Mouse (Mus musculus): ENCODE data around the gene Uap1l1. TPM values are rescaled to one million over a fixed set of nuclear protein-coding genes. Genes with fewer than 3 reads are reported as not detected.
A peak's percentile ranks its signal among the peaks of the same experiment; 100 is the strongest.

The Uap1l1 gene
- polyA plus RNA-seq, 1 experiment, result 6.1 TPM

DNA sequence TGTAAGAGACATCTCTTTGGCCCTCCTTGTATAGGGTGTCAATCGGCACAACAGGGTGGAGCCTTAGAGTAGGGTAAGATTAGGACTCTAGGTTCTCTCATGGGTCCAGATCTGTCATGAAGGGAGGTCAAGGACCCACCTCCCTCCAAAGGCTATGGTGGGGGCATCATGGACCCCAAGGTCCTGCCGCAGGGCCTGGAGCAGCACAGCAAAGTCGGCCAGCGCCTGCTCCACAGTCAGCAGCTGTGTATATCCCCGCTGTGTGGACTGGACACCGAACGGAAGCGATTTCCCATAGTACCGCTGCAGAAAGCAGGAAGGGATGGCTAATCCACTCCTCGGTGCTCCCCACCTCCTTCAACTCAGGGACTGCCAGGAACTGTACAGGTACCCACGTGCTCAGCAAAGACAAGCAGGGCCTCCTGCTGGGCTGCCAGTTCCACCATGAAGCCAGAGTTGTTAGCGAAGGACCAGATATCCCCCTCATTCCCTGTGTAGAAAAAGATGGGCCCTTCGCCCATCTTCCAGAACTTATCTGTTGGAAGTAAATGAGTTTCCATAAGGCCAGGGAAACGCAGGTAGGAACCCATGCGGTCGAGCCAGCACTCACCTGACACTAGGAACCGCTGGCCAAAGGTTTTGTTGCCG, 9.9 kb downstream of the Uap1l1 start:
- H3K27ac ChIP-seq (replicated peaks; ENCODE audit: low read depth, low read length), result no peak overlapping the region
- peak overlapping the region; percentile 58 for H3K4me3 ChIP-seq (ENCODE audit: insufficient read depth, low read depth, low read length)
- H3K4me1 ChIP-seq (ENCODE audit: control insufficient read depth, insufficient read depth, insufficient read length, low read length), result peaks cover 7% of the 10 kb centered on the region

DNA sequence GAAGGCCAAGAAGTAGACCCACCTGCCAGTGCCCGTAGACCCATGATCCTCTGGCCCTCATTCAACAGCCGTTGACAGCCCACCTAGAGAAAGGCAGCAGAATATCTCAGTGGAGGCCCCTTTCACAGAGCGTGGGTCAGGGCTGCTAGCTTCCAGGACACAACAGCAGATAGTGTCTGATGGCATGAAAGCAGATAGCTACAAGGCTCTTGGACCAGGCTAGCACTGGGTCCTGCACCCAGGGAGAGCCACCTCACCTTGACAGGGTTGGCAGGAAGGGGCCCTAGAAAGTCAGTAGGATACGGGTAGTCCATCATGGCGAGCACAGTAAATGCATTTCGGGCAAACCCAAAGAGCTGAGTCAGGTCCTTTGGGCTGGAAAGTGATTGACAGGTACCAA, 11.3 kb downstream of the Uap1l1 start:
- H3K27ac ChIP-seq (replicated peaks; ENCODE audit: low read depth, low read length), result no peak overlapping the region
- H3K4me1 ChIP-seq (ENCODE audit: control insufficient read depth, insufficient read depth, insufficient read length, low read length), result peaks cover 7% of the 10 kb centered on the region
- H3K4me3 ChIP-seq (ENCODE audit: insufficient read depth, low read depth, low read length), result no peak overlapping the region

DNA sequence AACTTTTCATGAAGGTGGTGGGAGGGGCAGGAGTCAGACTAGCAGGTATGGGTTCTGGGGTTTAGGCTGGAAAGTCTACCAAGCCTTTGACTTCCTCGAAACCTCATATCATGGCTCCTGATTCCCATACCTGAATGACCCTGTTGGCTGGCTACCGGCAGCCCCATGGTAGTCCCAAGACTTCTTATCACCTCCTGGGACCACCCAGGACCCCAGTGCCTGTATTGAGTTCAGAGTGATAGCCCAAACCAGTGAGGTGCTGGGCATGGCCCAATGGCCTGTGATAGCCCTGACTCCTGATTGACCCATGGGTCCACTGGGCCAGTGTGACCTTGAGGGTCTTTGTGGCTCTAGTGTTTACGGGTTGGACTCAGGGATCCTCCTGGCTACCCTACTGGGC, 14.8 kb downstream of the Uap1l1 start:
- Histone ChIP-seq H3K27ac (replicated peaks; ENCODE audit: low read depth, low read length) (no peak overlapping the region), H3K4me3 (ENCODE audit: insufficient read depth, low read depth, low read length) (no peak overlapping the region), H3K4me1 (ENCODE audit: control insufficient read depth, insufficient read depth, insufficient read length, low read length) (no peaks in the 10 kb centered on the region)

DNA sequence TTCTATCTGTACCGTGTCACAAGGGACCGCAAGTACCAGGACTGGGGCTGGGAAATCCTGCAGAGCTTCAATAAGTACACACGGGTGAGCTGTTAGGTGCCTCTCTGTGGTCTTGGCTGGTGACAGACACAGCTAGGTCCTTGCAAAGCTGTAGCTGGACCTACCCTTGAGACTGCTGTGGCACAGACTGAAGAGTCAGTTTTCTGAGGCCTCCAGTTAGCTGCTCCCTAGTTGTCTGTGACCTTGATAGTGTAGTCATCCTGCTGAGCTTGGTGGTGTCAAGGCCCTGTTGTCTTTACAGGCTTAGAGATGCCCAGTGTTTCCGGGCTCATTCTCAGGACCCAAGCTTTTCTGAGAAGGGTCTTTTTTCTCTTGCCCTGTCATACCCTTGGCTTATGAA, 16.0 kb downstream of the Uap1l1 start:
- Histone ChIP-seq H3K4me3 (ENCODE audit: insufficient read depth, low read depth, low read length) (no peak overlapping the region), H3K4me1 (ENCODE audit: control insufficient read depth, insufficient read depth, insufficient read length, low read length) (no peaks in the 10 kb centered on the region), H3K27ac (replicated peaks; ENCODE audit: low read depth, low read length) (no peak overlapping the region)

DNA sequence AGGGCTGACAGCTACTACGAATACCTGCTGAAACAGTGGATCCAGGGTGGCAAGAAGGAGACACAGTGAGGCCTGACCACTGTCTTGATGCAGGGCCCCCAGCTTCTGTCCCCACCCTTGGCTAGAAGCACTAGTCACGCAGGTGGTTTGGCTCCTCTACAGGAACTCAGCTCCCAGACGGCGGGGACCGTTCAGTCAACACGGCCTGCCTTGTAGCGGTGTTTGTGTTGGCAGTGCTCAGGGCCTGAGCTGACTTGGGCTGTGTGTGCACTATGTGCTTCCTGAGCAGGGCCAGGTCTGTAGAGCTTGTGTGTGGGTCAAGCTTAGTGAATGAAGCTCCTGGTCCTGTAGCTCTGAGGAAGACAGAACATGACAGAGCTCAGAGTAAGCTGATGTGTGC, 17.3 kb downstream of the Uap1l1 start:
- no peak overlapping the region for H3K27ac ChIP-seq (replicated peaks; ENCODE audit: low read depth, low read length)
- no peak overlapping the region for H3K4me3 ChIP-seq (ENCODE audit: insufficient read depth, low read depth, low read length)
- H3K4me1 ChIP-seq (ENCODE audit: control insufficient read depth, insufficient read depth, insufficient read length, low read length), result no peaks in the 10 kb centered on the region

DNA sequence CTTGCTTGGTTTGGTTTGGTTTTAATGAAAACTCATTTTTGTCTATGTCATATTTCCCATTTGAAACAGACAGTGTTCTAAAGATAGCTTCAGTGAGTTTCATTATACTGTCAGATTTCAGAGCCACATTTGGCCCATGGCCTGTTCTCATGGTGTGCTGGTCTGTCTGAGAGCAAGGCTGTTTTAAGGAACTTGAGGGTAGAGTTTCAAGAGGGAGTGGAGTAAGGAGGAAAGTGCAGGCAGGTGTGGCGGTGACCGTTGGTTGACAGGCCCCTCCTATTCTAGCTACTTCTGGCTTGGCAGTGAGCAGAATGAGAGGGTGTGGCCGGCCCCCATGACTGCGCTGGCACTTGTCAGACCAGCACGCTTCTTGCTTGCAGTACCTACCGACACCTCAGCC, 27.2 kb downstream of the Uap1l1 start:
- Histone ChIP-seq H3K27ac (replicated peaks; ENCODE audit: low read depth, low read length) (no peak overlapping the region), H3K4me1 (ENCODE audit: control insufficient read depth, insufficient read depth, insufficient read length, low read length) (peaks cover 3% of the 10 kb centered on the region; the same call in 1 of the 2 replicates), H3K4me3 (ENCODE audit: insufficient read depth, low read depth, low read length) (no peak overlapping the region)

DNA sequence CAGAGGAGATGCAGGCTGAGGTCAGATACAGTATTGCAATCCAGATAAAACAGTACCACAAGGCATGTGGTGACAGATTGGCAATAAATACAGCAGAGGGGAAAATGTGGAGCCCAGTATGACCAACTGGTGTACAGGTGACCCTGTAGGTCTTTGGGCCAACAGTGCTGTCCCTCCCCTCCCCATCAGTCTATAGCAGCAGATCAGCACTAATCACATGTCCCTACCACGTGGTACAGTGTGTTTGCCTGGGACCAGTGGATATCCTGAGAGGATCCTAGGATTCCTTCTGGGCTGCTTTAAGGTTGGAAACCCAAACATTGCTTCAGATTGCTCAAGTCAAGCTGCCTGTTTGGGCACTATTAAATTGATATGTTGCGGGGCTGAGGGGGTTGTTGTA, 31.9 kb downstream of the Uap1l1 start:
- Histone ChIP-seq H3K27ac (replicated peaks; ENCODE audit: low read depth, low read length) (no peak overlapping the region), H3K4me1 (ENCODE audit: control insufficient read depth, insufficient read depth, insufficient read length, low read length) (peaks cover 4% of the 10 kb centered on the region; the same call in 1 of the 2 replicates), H3K4me3 (ENCODE audit: insufficient read depth, low read depth, low read length) (peak overlapping the region; percentile 72)

DNA sequence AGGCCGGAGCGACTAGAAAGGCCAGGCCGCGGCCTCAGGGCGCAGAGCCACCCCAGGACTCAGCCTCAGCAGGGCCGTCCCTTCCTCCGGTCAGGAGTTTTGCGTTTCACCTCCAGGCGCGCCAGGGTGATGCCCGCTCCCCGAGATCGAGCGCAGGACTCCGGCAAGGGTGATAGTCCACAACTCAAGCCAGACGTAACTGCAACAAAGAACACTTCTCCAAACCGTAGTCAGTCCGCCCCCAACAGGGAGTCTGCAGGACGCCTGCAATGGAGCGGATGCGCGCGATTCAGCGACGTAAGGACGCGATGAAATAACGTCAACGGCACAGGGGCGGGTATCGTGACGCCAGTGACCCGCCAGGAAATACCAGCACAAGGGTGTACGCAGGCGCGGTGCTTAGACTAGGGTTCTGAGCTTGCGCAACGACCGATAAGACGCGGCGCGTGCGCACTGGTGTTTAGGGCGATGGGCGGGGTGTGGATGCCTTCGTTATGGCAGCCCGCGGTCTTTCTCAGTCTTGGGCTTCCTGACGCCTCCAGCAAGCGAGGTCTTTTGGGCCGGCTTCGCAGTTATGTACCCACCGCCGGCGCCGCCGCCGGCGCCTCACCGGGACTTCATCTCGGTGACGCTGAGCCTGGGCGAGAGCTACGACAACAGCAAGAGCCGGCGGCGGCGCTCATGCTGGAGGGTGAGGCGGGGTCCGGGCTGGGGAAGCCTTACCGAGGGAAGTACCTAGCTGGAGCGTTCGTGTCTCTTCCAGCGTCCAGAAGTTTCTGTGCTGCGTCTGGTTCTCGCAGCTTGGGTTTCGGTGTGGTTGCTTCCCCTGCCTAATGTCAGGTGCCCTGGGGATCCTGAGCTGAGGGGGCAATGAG, 33.0 kb downstream of the Uap1l1 start, which contains the start of gene Man1b1:
Gene Man1b1, plus strand, starts transcription at position 53 of the 875 bp plus-strand sequence.
- H3K4me1 ChIP-seq (ENCODE audit: control insufficient read depth, insufficient read depth, insufficient read length, low read length), result peaks cover 4% of the 10 kb centered on the region; the same call in 1 of the 2 replicates
- peak within 1 kb of the TSS; percentile 94 for H3K4me3 ChIP-seq (ENCODE audit: insufficient read depth, low read depth, low read length)
- H3K27ac ChIP-seq (replicated peaks; ENCODE audit: low read depth, low read length), result peak within 1 kb of the TSS; percentile 84

DNA sequence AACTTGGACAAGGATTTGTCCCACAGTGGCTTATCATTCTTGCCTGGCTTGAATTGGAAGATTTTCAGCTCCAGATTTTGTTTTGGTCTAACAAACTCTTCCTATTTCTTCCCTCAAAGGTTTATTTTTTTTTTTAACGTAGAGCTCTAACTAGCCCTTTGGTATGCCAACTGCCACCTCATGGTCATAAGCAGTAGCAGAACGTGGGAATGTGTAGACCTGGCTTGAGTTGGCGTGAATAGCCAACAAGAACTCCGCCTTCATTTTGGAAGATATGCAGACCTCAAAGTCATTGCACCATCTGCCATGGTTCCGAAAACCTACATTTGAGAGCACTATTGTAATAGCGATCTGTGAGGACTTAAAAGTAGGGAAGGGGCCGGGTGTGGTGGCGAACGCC, 34.0 kb downstream of the Uap1l1 start:
- Histone ChIP-seq H3K4me1 (ENCODE audit: control insufficient read depth, insufficient read depth, insufficient read length, low read length) (peaks cover 4% of the 10 kb centered on the region; the same call in 1 of the 2 replicates), H3K27ac (replicated peaks; ENCODE audit: low read depth, low read length) (no peak overlapping the region), H3K4me3 (ENCODE audit: insufficient read depth, low read depth, low read length) (peak overlapping the region; percentile 94)

DNA sequence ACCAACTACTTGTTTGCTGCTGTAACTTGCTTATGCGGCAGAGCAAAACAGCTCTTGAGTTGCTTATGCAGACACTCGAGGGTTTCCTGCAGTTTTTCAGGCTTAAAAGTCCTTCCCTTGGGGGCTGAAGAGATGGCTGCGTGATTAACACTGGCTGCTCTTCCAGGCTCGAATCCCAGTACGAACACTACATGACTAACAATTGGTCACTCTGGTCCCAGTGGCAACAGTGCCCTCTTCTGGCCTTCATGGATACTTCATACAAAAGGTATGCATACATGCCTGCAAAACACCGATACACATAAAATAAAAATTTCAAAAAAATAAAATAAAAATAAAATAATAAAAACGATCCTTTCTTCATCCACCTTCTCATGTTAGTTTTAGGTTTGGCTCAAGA, 37.0 kb downstream of the Uap1l1 start:
- Histone ChIP-seq H3K4me1 (ENCODE audit: control insufficient read depth, insufficient read depth, insufficient read length, low read length) (peaks cover 3% of the 10 kb centered on the region; the same call in 1 of the 2 replicates), H3K4me3 (ENCODE audit: insufficient read depth, low read depth, low read length) (no peak overlapping the region), H3K27ac (replicated peaks; ENCODE audit: low read depth, low read length) (no peak overlapping the region)

DNA sequence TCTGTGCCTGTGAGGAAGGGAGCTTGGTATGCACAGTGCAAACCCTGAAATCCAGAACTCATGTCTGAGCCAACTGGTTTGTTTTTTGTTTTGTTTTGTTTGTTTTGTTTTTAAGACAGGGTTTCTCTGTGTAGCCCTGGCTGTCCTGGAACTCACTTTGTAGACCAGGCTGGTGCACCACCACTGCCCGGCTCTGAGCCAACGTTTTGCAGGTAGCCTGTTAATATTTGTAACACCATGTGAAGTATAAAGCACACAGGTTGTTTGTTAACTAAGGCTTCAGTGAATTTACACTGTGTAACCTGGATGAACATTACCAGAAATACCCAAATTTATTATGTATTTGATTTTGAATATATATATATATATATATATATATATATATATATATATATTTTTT, 39.4 kb downstream of the Uap1l1 start:
- H3K4me1 ChIP-seq (ENCODE audit: control insufficient read depth, insufficient read depth, insufficient read length, low read length), result no peaks in the 10 kb centered on the region
- no peak overlapping the region for H3K4me3 ChIP-seq (ENCODE audit: insufficient read depth, low read depth, low read length)
- H3K27ac ChIP-seq (replicated peaks; ENCODE audit: low read depth, low read length), result no peak overlapping the region

DNA sequence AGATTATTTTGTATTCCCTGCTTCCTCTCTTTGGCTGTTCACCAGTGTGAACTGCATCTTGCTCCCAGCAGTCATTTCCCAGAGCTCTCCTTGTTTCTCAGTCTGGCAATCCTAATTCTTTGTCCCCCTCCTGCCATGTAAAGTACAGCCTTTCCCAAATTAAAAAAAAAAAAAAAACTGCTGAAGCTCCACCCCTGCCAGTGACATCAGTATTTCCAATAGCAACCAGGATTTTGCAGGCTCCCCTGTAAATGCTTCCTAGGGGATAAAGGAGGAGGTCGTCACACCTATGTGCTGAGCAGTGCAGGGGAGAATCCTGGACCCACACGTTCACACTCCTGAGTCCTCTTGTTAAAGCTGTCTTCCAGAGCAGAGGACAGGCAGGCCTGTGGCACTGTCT, 45.4 kb downstream of the Uap1l1 start:
- Histone ChIP-seq H3K4me1 (ENCODE audit: control insufficient read depth, insufficient read depth, insufficient read length, low read length) (no peaks in the 10 kb centered on the region), H3K27ac (replicated peaks; ENCODE audit: low read depth, low read length) (no peak overlapping the region), H3K4me3 (ENCODE audit: insufficient read depth, low read depth, low read length) (no peak overlapping the region)

DNA sequence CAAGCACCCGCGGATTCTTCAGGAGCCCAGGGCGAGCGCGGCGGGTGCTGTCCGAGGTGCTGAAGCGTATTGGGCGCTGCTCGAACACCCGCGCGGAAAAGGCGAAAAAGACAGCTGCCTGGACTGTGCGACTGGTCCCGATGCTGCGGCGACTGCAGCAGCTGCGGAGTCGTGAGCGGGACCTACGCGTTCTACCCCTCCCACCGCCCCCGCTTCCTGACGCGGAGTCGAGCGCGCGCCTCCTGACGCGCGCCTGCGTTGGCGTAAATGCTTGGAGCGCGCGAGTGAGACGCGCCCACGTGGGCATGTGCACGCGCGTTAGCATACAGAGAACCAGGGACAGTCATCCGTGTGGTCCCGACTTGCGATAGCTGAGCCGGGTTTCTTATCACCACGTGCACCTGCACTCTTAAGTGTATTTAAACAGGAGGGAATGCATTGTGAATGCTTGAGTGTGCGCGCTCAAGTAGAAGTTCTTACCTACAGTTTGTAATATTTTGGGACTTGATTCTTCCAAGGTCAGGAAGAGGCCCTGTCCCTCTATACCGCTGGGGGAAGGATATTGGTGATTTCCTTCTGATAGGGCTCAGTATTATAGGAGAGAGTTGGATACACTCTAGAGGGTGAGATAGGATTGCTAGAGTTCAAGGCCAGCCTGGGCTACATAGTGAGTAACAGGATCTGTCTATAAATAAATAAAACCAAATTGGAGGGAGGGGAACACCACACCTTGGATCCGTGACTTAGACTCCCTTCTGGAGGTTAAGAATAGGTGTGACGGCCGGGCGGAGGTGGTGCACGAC, 46.3 kb downstream of the Uap1l1 start, which contains the start of gene Grin1:
Gene Grin1, minus strand, starts transcription at position 217 of the 803 bp plus-strand sequence.
- no peak within 1 kb of the TSS for H3K27ac ChIP-seq (replicated peaks; ENCODE audit: low read depth, low read length)
- H3K4me3 ChIP-seq (ENCODE audit: insufficient read depth, low read depth, low read length), result no peak within 1 kb of the TSS
- no peaks in the 10 kb centered on the region for H3K4me1 ChIP-seq (ENCODE audit: control insufficient read depth, insufficient read depth, insufficient read length, low read length)

DNA sequence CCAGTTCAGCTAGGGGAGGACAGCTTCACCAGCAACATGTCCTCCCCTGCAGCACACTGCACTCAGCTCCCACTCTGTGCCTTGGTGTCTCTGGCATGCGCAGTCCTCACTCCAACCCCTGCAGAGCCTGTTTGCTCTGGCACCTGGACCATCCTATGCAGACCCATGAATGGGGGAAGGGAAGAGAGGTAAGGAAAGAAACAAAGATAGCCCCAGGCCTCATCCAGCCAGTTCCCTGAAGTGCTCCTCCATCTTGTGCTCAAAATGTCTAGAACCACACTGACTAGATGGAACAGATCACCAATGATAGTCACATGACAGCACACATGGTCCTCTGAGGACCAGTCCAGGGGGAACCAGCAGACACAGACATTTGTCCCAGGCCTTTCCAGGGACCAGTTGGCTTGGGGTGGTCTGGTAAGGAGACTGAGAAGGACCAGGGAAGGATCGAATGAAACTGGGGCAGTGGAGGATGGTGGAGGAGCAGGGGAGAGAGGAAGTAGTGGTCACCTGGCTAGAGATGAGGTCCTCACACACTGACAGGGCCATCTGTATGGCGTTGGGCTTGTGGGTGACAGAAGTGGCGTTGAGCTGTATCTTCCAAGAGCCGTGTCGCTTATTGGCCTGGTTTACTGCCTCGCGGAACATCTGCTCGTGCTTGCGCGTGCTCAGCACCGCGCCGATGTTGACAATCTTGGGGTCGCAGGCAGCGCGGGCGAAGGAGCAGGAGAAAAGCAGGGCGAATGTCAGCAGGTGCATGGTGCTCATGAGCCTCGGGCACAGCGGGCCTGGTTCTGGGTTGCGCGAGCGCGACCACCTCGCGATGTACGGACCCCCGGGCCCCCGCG, 47.1 kb downstream of the Uap1l1 start:
- H3K27ac ChIP-seq (replicated peaks; ENCODE audit: low read depth, low read length), result no peak overlapping the region
- H3K4me1 ChIP-seq (ENCODE audit: control insufficient read depth, insufficient read depth, insufficient read length, low read length), result no peaks in the 10 kb centered on the region
- no peak overlapping the region for H3K4me3 ChIP-seq (ENCODE audit: insufficient read depth, low read depth, low read length)

Data from brown adipose tissue, adult 24 weeks (tissue).